Comparison of ENCODE assay signal across 22 mouse cellular contexts in the genomic region with DNA sequence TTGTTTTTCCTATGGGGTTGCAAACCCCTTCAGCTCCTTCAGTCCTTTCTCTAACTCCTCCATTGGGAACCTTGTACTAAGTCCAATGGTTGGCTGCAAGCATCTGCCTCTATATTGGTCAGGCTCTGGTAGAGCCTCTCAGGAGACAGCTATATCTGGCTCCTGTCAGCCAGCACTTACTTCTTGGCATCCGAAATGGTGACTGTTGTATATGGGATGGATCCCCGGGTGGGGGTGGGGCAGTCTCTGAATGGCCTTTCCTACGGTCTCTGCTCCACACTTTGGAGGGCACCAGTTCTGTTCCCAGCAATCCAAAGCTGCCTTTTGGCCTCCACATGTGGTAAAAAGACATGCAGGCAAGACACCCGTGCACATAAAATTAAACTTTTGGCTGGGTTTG. TPM values are rescaled to one million over a fixed set of nuclear protein-coding genes. Genes with fewer than 3 reads are reported as not detected.
DNase-seq lines count a peak whose midpoint lies in the region; ATAC-seq and TF ChIP-seq lines count a peak whose summit lies in the region.
"Had no signal": no experiment of that assay in that cellular context is flagged by ENCODE, and none has a peak within 500 bp of the region (broad histone marks: within the 10 kb centered on the region; RNA-seq: fewer than 3 reads in every experiment).

No protein-coding gene starts in this region.

- WGBS in lung, embryonic 14.5 days, result 44% methylated on average over 4 of the region's 4 CpGs
- 64% methylated on average over 4 of the region's 4 CpGs for WGBS in lung, adult 2 months
- 30% methylated on average over 4 of the region's 4 CpGs for WGBS in heart, embryonic 13.5 days
- WGBS in limb, embryonic 10.5 days, result 71% methylated on average over 4 of the region's 4 CpGs

- no peak for TF ChIP-seq CTCF in lung, embryonic 14.5 days (IDR thresholded peaks at IDR 0.05; ENCODE audit: low read depth)
- TF ChIP-seq CTCF in lung, adult 2 months (IDR thresholded peaks at IDR 0.05; ENCODE audit: insufficient read depth, low read length), result no peak

- no peaks in the 10 kb centered on the region; the same call in 1 of the 2 replicates for H3K4me1 ChIP-seq in lung, embryonic 14.5 days (ENCODE audit: insufficient read depth)
- no peaks in the 10 kb centered on the region for H3K4me1 ChIP-seq in lung, adult 2 months (ENCODE audit: control insufficient read depth, insufficient read depth, low read length)
- H3K4me1 ChIP-seq in heart, embryonic 13.5 days, result peaks cover 22% of the 10 kb centered on the region
- no peaks in the 10 kb centered on the region for H3K4me1 ChIP-seq in limb, embryonic 10.5 days
- H3K4me1 ChIP-seq: embryonic facial prominence, embryonic 10.5 days; hindbrain, embryonic 15.5 days; limb, embryonic 15.5 days; liver, embryonic 15.5 days; neural tube, embryonic 15.5 days had no signal

- no peak overlapping the region for H3K4me2 ChIP-seq in lung, embryonic 14.5 days
- H3K4me2 ChIP-seq in heart, embryonic 13.5 days, result no peak overlapping the region
- H3K4me2 ChIP-seq: hindbrain, embryonic 15.5 days; limb, embryonic 15.5 days; liver, embryonic 15.5 days; neural tube, embryonic 15.5 days had no signal

- peak; percentile 79 for DNase-seq in lung, embryonic 14.5 days
- DNase-seq in lung, adult 2 months, result no peak
- DNase-seq in heart, adult 8-10 months (ENCODE audit: low spot score), result peak; percentile 48
- peak; percentile 26 to 29 for DNase-seq in heart, postnatal 36 days
- no peak for DNase-seq in retina, embryonic 14.5 days (ENCODE audit: low spot score)
- DNase-seq in limb, embryonic 10.5 days (ENCODE audit: low spot score), result no peak
- DNase-seq: B cell, adult 2 months; cerebellum, adult 2 months; gastrocnemius, adult 2 months; kidney, postnatal 36 days; right cerebral cortex, postnatal 14 days; spleen, adult 18-20 months; thymus, adult 18-20 months had no signal

- no peak for TF ChIP-seq POLR2A in lung, adult 2 months (IDR thresholded peaks at IDR 0.05; ENCODE audit: borderline replicate concordance, extremely low read depth, low read depth, low read length)

- no peak overlapping the region for H3K4me3 ChIP-seq in lung, embryonic 14.5 days (ENCODE audit: low read depth, low read length)
- no peak overlapping the region for H3K4me3 ChIP-seq in lung, adult 2 months (replicated peaks; ENCODE audit: extremely low read depth, low read depth, low read length)
- H3K4me3 ChIP-seq in heart, embryonic 13.5 days, result no peak overlapping the region
- no peak overlapping the region for H3K4me3 ChIP-seq in limb, embryonic 10.5 days
- H3K4me3 ChIP-seq: embryonic facial prominence, embryonic 10.5 days; gastrocnemius, adult 2 months; hindbrain, embryonic 15.5 days; limb, embryonic 15.5 days; liver, embryonic 15.5 days; megakaryocyte, embryonic 14.5 days; neural tube, embryonic 15.5 days had no signal

- H3K27ac ChIP-seq in lung, embryonic 14.5 days (ENCODE audit: low read depth), result no peak overlapping the region
- H3K27ac ChIP-seq in heart, embryonic 13.5 days (replicated peaks), result peak overlapping the region; percentile 65
- no peak overlapping the region for H3K27ac ChIP-seq in limb, embryonic 10.5 days
- H3K27ac ChIP-seq: embryonic facial prominence, embryonic 10.5 days; gastrocnemius, adult 2 months; hindbrain, embryonic 15.5 days; limb, embryonic 15.5 days; liver, embryonic 15.5 days; neural tube, embryonic 15.5 days had no signal

- no peaks in the 10 kb centered on the region for H3K27me3 ChIP-seq in lung, embryonic 14.5 days (ENCODE audit: insufficient read depth, low read length)
- H3K27me3 ChIP-seq in heart, embryonic 13.5 days (replicated peaks), result no peaks in the 10 kb centered on the region
- H3K27me3 ChIP-seq in limb, embryonic 10.5 days (ENCODE audit: low read depth, poor library complexity, severe bottlenecking), result no peaks in the 10 kb centered on the region
- H3K27me3 ChIP-seq: hindbrain, embryonic 15.5 days; limb, embryonic 15.5 days; liver, embryonic 15.5 days; neural tube, embryonic 15.5 days had no signal

- H3K9ac ChIP-seq in lung, embryonic 14.5 days, result no peak overlapping the region
- H3K9ac ChIP-seq in heart, embryonic 13.5 days, result no peak overlapping the region
- H3K9ac ChIP-seq: hindbrain, embryonic 15.5 days; limb, embryonic 15.5 days; liver, embryonic 15.5 days; neural tube, embryonic 15.5 days had no signal

- peak; percentile 90 for ATAC-seq in lung, embryonic 14.5 days (ENCODE audit: insufficient read depth)
- ATAC-seq in heart, embryonic 13.5 days (ENCODE audit: extremely low read depth, insufficient number of reproducible peaks, low FRiP score, low TSS enrichment), result no peak; the same call in 1 of the 2 replicates
- ATAC-seq: intestine, embryonic 16.5 days; midbrain, embryonic 16.5 days had no signal

- intact Hi-C loops in heart, postnatal 36 days (cut with DNase I), result loop anchor here (5.0 kb wide), 1 partner anchor 108 kb away; no protein-coding TSS in a partner anchor

- no peaks in the 10 kb centered on the region for H3K9me3 ChIP-seq in lung, embryonic 14.5 days (ENCODE audit: low read depth, low read length)
- no peaks in the 10 kb centered on the region for H3K9me3 ChIP-seq in heart, embryonic 13.5 days
- H3K9me3 ChIP-seq in limb, embryonic 10.5 days (replicated peaks), result no peaks in the 10 kb centered on the region
- H3K9me3 ChIP-seq: embryonic facial prominence, embryonic 10.5 days; hindbrain, embryonic 15.5 days; limb, embryonic 15.5 days; liver, embryonic 15.5 days; megakaryocyte, embryonic 14.5 days; neural tube, embryonic 15.5 days had no signal

- H3K36me3 ChIP-seq in lung, embryonic 14.5 days (ENCODE audit: insufficient read depth), result no peaks in the 10 kb centered on the region
- H3K36me3 ChIP-seq in heart, embryonic 13.5 days, result peaks cover 14% of the 10 kb centered on the region
- H3K36me3 ChIP-seq in limb, embryonic 10.5 days, result peaks cover 9% of the 10 kb centered on the region
- H3K36me3 ChIP-seq: liver, embryonic 15.5 days; neural tube, embryonic 15.5 days had no signal

RNA-seq across cellular contexts. Expression of a gene that starts 15.4 kb away (rescaled TPM):
- 4.9 and 5.6 TPM in 2 replicates for polyA plus RNA-seq in lung, embryonic 14.5 days (2014; fragmentation: Nextera tagmentation; extraction: Ambion mirVana)
- 3.8 and 6.5 TPM in 2 replicates for polyA plus RNA-seq in lung, adult 2 months (2012; rRNA removed)
- 10 to 100 TPM in 1 of 4 experiments, 1 to 10 TPM in 3; 4.6 to 10.2 (median 6.6) TPM for total RNA-seq in heart, adult 8-10 months (2022)
- polyA plus RNA-seq in heart, embryonic 13.5 days (2015; fragmentation: Nextera tagmentation; extraction: Ambion mirVana), result 2.3 and 3.0 TPM in 2 replicates
- total RNA-seq in heart, postnatal 36 days (2021), result 1 to 10 TPM; 4.4 to 5.9 TPM
- 3.4 and 3.7 TPM in 2 replicates for polyA plus RNA-seq in limb, embryonic 10.5 days (2016; fragmentation: Nextera tagmentation; extraction: Ambion mirVana)

Comparison
In these comparisons a context has a peak if more than half of its experiments do, and no peak if none do; other contexts are left out.
1. DNase-seq: peak in lung, embryonic 14.5 days (single experiment), heart, adult 8-10 months (single experiment) and heart, postnatal 36 days (2 of 2); none in lung, adult 2 months (single experiment), retina, embryonic 14.5 days (single experiment) and limb, embryonic 10.5 days (single experiment).